Mouse (Mus musculus) mesoderm, embryonic 11.5 days (tissue): ENCODE data around the gene Asb9.
A peak's percentile ranks its signal among the peaks of the same experiment; 100 is the strongest.

Experiments
- DNase-seq: peaks from one replicate; pipeline ENCODE4 v3.0.0-alpha.2; 2012; ENCODE audit warnings: low read depth, low spot score

The Asb9 gene

DNA sequence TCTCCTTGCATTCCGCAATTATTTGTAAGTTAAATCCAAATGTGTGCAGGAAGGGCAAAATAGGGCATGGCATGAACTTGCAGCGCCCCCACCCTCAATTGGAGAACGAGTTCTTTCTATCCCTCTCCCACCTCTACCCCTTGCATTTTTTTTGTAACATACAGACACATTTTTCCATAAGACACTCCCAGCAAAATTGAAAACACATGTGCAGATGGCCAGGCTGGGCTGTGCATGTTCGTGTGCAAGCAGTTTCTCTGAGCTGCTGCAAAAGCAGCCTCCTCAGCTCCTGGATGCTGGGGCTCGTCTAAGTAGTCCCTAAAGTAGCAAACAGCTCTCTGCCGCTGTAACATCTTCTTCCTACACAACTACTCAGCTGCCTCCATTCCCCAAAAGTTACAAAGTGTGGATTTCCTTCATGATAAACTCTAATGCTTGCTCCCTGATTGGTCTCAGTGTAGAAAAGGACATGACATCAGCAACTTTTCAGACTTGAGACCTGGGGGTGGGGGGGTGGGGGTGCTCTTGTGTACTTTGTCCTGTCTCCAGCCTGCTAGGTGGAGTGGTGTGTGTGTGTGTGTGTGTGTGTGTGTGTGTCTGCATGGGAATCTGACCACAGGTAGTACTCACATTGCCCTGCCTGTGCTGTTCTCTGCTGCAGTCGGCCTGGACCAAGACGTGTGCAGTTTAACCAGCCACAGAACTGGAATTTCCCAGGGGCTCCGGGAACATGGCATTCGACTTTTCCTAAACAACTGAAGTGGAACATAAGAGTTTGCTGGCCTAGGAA lies at the start of gene Asb9:
TSS of gene Asb9 (plus strand) at position 619 of the 790 bp plus-strand sequence.
- no peak for DNase-seq

DNA sequence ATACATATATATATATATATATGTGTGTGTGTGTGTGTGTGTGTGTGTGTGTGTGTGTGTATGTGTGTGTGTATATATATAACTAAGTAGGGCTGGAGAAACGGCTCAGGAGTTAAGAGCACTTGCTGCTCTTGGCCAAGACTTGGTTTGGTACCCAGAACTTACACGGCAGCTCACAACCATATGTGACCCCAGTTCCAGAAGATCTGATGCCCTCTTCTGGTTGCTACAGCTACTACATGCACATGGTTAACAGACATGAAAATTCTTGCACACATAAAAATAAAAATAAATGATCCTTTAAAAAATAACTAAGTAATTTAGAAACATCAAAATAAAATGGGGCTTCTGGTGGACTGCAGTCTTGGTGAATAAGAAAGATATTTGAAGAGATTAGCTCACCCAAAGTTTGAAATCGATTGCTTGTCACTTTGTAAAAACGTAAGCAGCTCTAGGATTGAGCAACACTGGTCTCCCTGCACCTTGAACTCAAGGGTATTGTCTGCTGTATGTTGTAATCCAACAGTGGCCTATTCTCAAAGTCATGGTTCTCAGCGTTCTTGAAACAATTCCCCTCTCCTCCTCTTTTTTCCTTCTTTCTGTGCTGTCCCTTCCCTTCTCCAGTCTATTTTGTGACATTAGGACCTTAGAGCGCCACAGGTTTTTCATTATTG lies 46.8 kb upstream of the Asb9 start:
- no peak for DNase-seq

DNA sequence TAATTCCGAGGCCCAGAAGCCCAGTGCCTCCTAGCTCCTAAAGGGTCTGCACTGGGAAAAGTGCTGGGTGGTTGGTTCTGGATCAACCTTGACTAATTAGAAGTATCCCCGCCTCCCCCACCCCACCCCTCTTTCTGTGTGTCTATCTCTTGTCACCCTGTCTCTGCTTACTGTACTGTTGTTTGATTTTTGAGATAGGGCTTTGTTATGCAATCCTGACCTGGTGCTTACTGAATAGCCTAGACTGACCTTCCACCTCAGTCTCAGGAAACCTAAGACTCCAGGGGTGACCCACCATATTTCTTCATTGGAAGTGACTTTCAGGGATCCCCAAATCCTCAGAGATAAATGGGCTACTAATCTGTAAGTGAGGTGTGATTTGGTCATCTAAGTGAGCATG lies 3.9 kb upstream of the Asb9 start:
- no peak for DNase-seq

DNA sequence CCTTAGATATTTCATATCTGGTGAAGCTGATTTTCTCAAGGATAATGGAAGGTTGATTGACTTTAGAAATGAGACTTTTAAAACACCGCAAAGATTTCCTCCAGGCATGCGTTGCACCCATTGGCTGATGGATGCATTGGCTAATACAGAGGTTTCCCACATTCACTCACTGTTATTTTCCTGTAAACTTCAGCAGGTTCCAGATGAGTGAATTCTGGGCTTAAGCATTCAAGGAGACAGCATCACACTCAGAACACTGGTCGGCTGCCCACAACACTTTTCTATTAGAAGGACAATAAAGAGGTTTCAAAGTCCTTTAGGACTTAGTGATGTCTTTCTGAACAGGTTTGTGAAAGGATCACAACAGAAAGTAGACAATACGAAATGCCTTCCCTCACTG lies 941 bp downstream of the Asb9 start:
- DNase-seq = no peak

DNA sequence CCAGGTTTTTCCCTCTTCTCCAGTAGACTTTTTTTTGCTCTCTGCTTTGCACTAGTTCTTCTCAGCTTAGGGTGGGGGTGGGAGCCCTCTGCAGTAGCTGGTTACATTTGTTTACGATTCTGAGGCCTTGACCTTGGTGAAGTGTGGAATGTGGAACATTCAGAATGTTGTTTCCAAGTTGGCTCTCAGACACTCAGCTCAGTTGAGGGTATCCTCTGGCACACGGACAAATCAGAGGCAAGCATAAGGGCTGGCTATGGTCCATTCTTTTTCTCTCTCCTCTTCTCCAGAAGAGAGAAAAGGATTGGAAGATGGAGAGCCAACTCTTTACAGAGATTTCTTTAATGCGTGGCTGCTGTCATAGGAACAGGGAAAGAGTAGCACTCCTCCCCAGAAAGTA lies 2.6 kb downstream of the Asb9 start:
- DNase-seq = no peak

- DNase-seq = no peak
Observed at GRCm38 (mm10) chrX:164522138-164522537, 16.0 kb downstream of the Asb9 start.

GRCm38 (mm10) chrX:164526566-164526965 lies 20.4 kb downstream of the Asb9 start:
- DNase-seq = no peak

DNA sequence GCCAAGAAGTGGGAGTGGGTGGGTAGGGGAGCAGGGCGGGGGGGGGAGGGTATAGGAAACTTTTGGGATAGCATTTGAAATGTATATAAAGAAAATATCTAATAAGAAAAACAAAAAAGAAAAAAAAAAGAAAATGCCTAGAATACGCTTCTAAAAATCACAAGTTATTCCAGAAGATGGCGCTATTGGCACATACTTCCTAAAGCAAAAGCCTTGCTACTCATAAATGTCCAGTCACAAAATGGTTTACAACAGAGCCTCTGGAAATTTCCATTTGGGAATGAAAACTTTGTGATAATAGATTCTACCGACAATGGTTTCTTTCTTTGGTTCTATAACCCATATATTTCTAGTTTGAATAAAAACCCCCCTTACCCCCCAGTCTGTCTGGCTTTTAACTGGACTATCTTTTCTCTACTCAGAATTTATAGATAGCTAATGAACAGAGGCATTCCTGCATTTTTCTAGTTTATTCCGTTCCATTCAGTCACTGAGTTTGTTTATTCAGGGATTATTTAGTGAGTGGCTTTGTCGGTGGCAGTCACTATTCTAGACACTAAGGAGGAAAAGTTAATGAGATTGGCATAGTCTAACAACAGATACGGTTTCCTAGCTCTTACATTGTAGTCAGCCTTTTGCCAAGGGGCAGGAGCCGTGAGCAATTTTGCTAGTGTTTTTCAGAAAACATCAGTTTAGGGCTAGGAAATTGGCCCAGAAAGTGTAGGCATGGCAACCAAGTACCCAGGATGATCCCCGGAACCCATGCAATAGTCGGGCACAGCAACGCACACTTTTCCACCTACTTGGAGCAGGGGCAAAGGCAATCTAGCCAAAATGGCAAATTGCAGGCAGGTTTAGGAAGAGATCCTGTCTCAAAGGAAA lies 35.5 kb downstream of the Asb9 start:
- peak; percentile 59 for DNase-seq

DNA sequence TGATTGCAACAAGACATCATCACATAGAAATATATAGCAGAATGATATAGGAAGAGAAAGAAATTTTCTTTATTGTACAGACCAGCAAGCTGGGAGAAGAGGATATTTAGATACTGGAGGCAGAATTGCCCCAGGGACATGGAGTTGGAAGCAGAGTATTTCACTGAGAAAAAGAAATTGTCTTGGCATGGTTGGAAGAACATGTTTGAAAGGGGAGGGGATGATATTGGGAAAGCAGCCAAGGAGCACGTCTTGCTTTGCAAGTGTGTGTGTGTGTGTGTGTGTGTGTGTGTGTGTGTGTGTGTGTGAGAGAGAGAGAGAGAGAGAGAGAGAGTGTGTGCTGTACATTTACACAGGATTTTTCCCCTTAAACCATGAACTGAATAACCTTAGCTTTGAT lies 64.1 kb downstream of the Asb9 start:
- DNase-seq = no peak

GRCm38 (mm10) chrX:164576967-164577366 lies 70.8 kb downstream of the Asb9 start:
- peak; percentile 0 for DNase-seq
